Mouse (Mus musculus) midbrain, postnatal 0 days (tissue): ENCODE data around the gene Gm20547. TPM values are rescaled to one million over a fixed set of nuclear protein-coding genes. Genes with fewer than 3 reads are reported as not detected.
A peak's percentile ranks its signal among the peaks of the same experiment; 100 is the strongest.
"Not testable (repeated sequence)": the region's sequence is repeated elsewhere in the genome, so short reads cannot be mapped to it uniquely, and the experiment has no call there.

Source experiments
- ATAC-seq: fragments of 200-750 bp; cut with Nextera tagmentation; 2 replicates; pipeline ENCODE4 v1.8.0; 2017; ENCODE audit warnings: moderate number of reproducible peaks, mild to moderate bottlenecking, moderate TSS enrichment, moderate library complexity; ENCODE audit not compliant: low FRiP score
- DNase-seq: peaks from one replicate; pipeline ENCODE4 v3.0.0-alpha.2; 2015; ENCODE audit warnings: low spot score
- H3K27ac ChIP-seq: fragments of 300-500 bp; sonication (generic); 2 replicates; pipeline ENCODE4 v1.5.1; 2014; ENCODE audit warnings: low read depth, mild to moderate bottlenecking, low read length, mixed read lengths
- H3K27me3 ChIP-seq: fragments of 300-500 bp; sonication (generic); 2 replicates; pipeline ENCODE4 v1.6.1; 2014; ENCODE audit warnings: low read length, control low read depth, mixed read lengths; ENCODE audit not compliant: insufficient read depth
- H3K36me3 ChIP-seq: fragments of 300-500 bp; sonication (generic); 2 replicates; pipeline ENCODE4 v1.6.1; 2014; ENCODE audit warnings: low read length, control low read depth, mixed read lengths; ENCODE audit not compliant: insufficient read depth
- H3K4me1 ChIP-seq: fragments of 300-500 bp; sonication (generic); 2 replicates; pipeline ENCODE4 v1.6.1; 2014; ENCODE audit warnings: mild to moderate bottlenecking, control low read depth, antibody characterized with exemption, low read length, mixed read lengths; ENCODE audit not compliant: insufficient read depth
- H3K4me2 ChIP-seq: fragments of 300-500 bp; sonication (generic); 2 replicates; pipeline ENCODE4 v1.6.1; 2014; ENCODE audit warnings: low read depth, mild to moderate bottlenecking, low read length, mixed read lengths; ENCODE audit not compliant: poor library complexity, severe bottlenecking
- H3K4me3 ChIP-seq: fragments of 300-500 bp; sonication (generic); 2 replicates; pipeline ENCODE4 v1.5.1; 2014; ENCODE audit warnings: low read depth, mild to moderate bottlenecking, low read length, moderate library complexity
- H3K9ac ChIP-seq: fragments of 300-500 bp; sonication (generic); replicated peaks from 2 replicates; pipeline ENCODE4 v1.6.1; 2014; ENCODE audit warnings: mild to moderate bottlenecking, low read length, moderate library complexity, mixed read lengths; ENCODE audit not compliant: poor library complexity, severe bottlenecking
- H3K9me3 ChIP-seq: fragments of 300-500 bp; sonication (generic); 2 replicates; pipeline ENCODE4 v1.6.1; 2016; ENCODE audit warnings: low read length, control low read depth
- CTCF ChIP-seq: IDR thresholded peaks from 2 replicates; pipeline ENCODE4 v1.5.1; 2016; ENCODE audit warnings: antibody characterized with exemption, mild to moderate bottlenecking
- WGBS: fragments of 180-500 bp; shearing (Covaris S2); extraction: QIAGEN DNeasy Blood & Tissue Kit; methylation state at CpG from one replicate; pipeline ENCODE4 v1.1.7; 2014; 5-methylcytosine and 5-hydroxymethylcytosine counted together
- polyA plus RNA-seq: library from polyadenylated mRNA; unstranded; fragments of >200 nt; fragmentation: Nextera tagmentation; extraction: Ambion mirVana; gene quantifications from 2 replicates; pipeline ENCODE4 v1.2.1, GENCODE M21; 2015
- total RNA-seq: library from RNA; depleted of rRNA; stranded (reverse); fragments of >200 nt; gene quantifications from 2 replicates; pipeline ENCODE4 v1.2.3, GENCODE M21; 2014

Gene Gm20547
- total and polyA plus RNA-seq, 2 experiments from 2014 or later = 0.10 TPM; not detected in 1

- Histone ChIP-seq H3K4me1 (no peaks in the 10 kb centered on the region), H3K36me3 (peaks cover 75% of the 10 kb centered on the region), H3K4me3 (no peak overlapping the region), H3K27ac (no peak overlapping the region), H3K9me3 (no peaks in the 10 kb centered on the region), H3K9ac (no peak overlapping the region), H3K27me3 (no peaks in the 10 kb centered on the region), H3K4me2 (no peak overlapping the region)
- DNase-seq (no peak), ATAC-seq (no peak)
- 86% methylated on average over 10 of the region's 10 CpGs for WGBS
- TF ChIP-seq CTCF = no peak
Measured at GRCm38 (mm10) chr17:34910982-34911381, 29.1 kb upstream of the Gm20547 start.

DNA sequence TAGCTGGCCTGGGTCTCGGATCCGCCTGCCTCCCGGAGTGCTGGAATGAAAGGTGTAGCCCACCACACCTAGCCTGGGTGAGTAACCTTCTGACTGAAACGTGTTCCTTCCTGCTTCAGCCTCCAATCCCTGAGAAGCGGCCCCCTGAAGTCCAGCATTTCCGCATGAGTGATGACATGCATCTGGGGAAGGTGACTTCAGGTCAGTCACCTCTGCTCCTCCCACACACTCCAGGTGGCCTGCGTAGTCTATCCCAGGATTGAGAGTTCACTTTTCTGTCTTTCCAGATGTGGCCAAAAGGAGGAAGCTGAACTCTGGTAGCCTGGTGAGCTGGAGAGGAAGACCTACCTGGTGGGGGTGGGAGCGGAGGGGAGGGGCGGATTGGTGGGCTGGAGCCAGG lies 21.1 kb upstream of the Gm20547 start:
- Histone ChIP-seq H3K4me2 (no peak overlapping the region), H3K9me3 (no peaks in the 10 kb centered on the region), H3K36me3 (peaks cover 36% of the 10 kb centered on the region), H3K9ac (no peak overlapping the region), H3K4me3 (no peak overlapping the region), H3K27ac (no peak overlapping the region), H3K27me3 (no peaks in the 10 kb centered on the region), H3K4me1 (no peaks in the 10 kb centered on the region)
- ATAC-seq (no peak), DNase-seq (no peak)
- 94% methylated on average over 9 of the region's 9 CpGs for WGBS
- no peak for TF ChIP-seq CTCF

DNA sequence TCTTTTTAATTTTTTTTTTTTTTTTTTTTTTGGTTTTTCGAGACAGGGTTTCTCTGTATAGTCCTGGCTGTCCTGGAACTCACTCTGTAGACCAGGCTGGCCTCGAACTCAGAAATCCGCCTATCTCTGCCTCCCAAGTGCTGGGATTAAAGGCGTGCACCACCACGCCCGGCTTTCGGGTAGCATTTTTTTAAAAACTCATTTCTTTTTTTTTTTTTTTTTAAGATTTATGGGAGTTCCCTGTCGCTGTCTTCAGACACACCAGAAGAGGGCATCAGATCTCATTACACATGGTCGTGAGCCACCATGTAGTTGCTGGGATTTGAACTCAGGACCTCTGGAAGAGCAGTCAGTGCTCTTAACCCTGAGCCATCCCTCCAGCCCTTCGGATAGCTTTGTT lies 20.1 kb upstream of the Gm20547 start:
- H3K4me1 ChIP-seq, H3K4me3 ChIP-seq, H3K9ac ChIP-seq, ATAC-seq, H3K27me3 ChIP-seq, DNase-seq, H3K4me2 ChIP-seq, H3K9me3 ChIP-seq, H3K27ac ChIP-seq: not testable (repeated sequence)
- H3K36me3 ChIP-seq = peaks cover 26% of the 10 kb centered on the region
- WGBS = 97% methylated on average over 9 of the region's 10 CpGs

DNA sequence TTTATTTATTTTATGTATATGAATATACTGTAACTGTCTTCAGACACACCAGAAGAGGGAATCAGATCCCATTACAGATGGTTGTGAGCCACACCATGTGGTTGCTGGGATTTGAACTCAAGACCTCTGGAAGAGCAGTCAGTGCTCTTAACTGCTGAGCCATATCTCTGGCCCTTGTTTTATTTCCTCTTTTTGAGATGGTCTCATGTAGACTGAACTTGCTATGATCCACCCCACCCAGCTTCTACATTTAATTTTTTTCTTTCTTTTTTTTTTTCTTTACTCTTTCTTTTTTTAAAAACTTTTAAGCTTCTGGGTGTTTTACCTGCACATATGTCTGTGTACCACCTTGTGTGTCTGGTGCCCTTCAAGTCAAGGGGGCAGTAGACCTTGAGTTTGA lies 19.0 kb upstream of the Gm20547 start:
- H3K4me3 ChIP-seq, H3K27ac ChIP-seq, H3K4me2 ChIP-seq, H3K9me3 ChIP-seq, DNase-seq, ATAC-seq, H3K9ac ChIP-seq, H3K27me3 ChIP-seq: not testable (repeated sequence)
- H3K36me3 ChIP-seq = peaks cover 15% of the 10 kb centered on the region
- peaks cover 12% of the 10 kb centered on the region for H3K4me1 ChIP-seq

- Histone ChIP-seq H3K4me2 (peak overlapping the region; percentile 81), H3K27ac (no peak overlapping the region), H3K27me3 (no peaks in the 10 kb centered on the region), H3K36me3 (peaks cover 6% of the 10 kb centered on the region; the same call in 1 of the 2 replicates), H3K4me3 (peak overlapping the region; percentile 83), H3K4me1 (peaks cover 15% of the 10 kb centered on the region), H3K9me3 (no peaks in the 10 kb centered on the region), H3K9ac (peak overlapping the region; percentile 87)
- TF ChIP-seq CTCF = no peak
- DNase-seq (peak; percentile 3), ATAC-seq (no peak)
- 0% methylated on average over 5 of the region's 5 CpGs for WGBS
Measured at GRCm38 (mm10) chr17:34899890-34900243, 18.0 kb upstream of the Gm20547 start.

GRCm38 (mm10) chr17:34899053-34899889 lies 17.4 kb upstream of the Gm20547 start:
- under 1% methylated on average over 32 of the region's 45 CpGs for WGBS
- H3K36me3 ChIP-seq = peaks cover 3% of the 10 kb centered on the region; the same call in 1 of the 2 replicates

More at GRCm38 (mm10) chr17:34899053-34899889, 17.4 kb upstream of the Gm20547 start:
- Histone ChIP-seq H3K27me3 (no peaks in the 10 kb centered on the region), H3K9me3 (no peaks in the 10 kb centered on the region), H3K4me2 (peak overlapping the region; percentile 81), H3K4me3 (peak overlapping the region; percentile 83), H3K9ac (peak overlapping the region; percentile 87), H3K27ac (peak overlapping the region; percentile 91), H3K4me1 (peaks cover 15% of the 10 kb centered on the region)
- 0 out of 2 replicates have a peak, but pooled peaks have one; percentile 10 for TF ChIP-seq CTCF
- DNase-seq = no peak
- ATAC-seq = no peak
